Mouse (Mus musculus) stomach, postnatal 0 days (tissue): ENCODE results near the gene Stn1.

Experiments used
- CTCF ChIP-seq: IDR thresholded peaks from 2 replicates; pipeline ENCODE4 v1.5.1; 2016; ENCODE audit warnings: antibody characterized with exemption, low read depth, mild to moderate bottlenecking, moderate library complexity
- EP300 ChIP-seq: optimal IDR thresholded peaks from 2 replicates; pipeline ENCODE3; 2016; ENCODE audit warnings: antibody characterized with exemption

DNA sequence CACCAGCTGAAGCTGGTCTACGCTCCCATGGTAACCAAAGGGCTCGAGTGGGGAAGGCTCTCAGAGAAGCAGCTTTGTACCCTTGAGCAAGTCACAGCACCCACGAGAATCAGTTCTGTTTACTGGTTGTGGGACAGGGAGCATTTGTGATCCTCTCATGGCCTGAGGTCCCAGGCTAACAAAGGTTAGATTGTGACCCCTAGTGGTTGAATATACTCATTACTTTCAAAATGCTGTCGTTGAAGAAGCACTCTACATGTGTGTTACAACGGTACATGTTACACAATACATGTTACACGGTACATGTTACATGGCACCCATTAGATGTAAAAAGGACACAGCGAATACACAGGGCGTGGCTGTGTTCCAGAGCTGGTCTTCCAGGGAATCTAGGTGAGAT, 34.7 kb downstream of the Stn1 start:
- TF ChIP-seq CTCF (peak; percentile 82), EP300 (no peak)
